Mouse (Mus musculus) layer of hippocampus, adult 9-10 months (tissue): ENCODE results near the gene Tmem235.
"Not testable (repeated sequence)": the region's sequence is repeated elsewhere in the genome, so short reads cannot be mapped to it uniquely, and the experiment has no call there.

Experiments
- DNase-seq: peaks from one replicate; pipeline ENCODE4 v3.0.0; 2022; ENCODE audit warnings: low spot score

The Tmem235 gene

GRCm38 (mm10) chr11:117832086-117832969, 28.2 kb upstream of the Tmem235 start:
- no peak for DNase-seq

DNA sequence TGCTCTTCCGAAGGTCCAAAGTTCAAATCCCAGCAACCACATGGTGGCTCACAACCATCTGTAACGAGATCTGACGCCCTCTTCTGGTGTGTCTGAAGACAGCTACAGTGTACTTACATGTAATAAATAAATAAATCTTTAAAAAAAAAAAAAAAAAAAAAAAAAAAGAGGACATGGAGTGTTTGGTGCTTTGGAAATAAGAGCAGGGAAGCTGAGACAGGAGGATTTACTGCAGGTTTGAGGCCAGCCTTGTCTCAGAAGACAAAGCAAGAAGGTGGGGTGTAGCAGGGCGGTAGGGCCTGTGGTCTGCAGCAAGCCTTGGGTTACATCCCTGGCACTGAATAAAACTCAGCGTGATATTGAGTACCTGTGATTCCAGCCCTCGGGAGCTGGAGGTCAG, 27.0 kb upstream of the Tmem235 start:
- DNase-seq = not testable (repeated sequence)

DNA sequence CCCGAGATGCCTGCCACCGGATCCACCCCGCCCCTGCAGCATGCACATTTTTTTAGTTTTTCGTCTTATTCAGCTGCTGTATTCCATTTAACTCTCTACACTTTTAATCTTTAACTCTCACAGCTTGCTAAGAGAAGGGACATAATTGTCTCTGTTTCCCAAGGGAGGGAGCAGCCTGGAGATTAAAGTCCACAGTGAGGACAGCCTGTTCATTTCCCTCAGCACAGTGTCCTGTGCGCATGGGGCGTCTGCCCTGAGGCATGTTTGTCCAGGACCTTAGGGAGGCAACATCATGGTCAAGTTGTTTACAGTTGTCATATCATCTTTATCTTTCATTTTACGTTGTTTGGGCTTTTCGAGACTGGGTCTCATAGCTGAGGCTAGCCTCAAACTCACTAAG, 26.5 kb upstream of the Tmem235 start:
- no peak for DNase-seq

DNA sequence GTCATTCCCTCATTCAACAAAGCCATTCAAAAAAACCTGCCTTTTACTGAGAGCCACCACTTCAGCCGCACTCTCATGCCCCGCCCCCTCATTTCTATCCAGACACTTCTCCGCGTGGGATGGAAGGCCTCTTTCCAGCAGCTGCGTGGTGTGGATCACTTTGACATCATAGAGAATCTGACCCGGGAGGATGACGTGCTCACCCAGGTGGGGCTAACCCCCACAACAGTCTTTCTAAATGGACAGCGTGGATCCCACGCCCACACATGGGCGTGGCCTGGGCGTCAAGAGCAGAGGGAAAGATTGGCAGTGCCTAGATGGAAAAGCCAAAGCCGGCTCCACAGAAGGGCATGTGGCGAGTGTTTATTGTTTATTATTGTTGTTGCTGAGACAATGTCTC, 24.2 kb upstream of the Tmem235 start:
- no peak for DNase-seq

DNA sequence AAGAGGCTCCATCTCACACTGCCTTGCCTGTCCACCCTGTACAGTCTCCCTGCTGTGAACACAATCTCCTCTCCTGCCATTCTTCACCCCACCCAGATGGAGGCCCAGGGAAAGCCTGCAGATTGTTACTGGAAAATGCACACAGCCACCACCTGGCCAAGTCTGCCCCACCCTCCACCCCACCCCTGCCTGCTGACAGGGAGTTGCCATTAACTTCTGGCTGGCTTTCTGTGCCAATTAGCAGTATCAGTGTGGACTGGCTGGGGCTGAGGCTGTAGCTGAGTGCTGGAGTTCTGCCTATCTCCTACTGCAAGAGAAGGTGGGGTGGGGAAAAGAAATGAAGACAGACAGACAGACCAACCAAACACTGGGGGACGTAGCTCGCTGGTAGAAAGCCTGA, 22.0 kb upstream of the Tmem235 start:
- no peak for DNase-seq

- no peak for DNase-seq
These were observed 21.5 kb upstream of the Tmem235 start for GRCm38 (mm10) chr11:117839021-117839420.

DNA sequence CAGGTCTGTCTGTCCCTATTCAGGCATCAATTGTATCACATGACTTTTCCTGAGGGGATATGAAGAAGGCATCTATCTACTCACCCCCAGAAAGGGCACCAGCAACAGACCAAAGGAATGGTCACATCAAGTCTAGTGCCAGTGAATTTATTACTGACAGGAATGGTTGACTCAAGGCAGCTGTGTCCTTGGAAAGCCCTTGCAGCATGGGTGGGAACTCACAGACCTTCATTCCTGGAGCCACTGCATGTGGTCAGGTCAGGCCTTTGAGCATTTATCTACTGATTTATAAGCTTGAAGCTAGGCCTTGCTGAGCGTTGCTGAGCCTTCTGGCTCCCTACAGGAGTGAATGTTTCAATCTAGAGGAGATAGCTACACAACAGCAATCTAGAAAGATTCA, 19.6 kb upstream of the Tmem235 start:
- no peak for DNase-seq

DNA sequence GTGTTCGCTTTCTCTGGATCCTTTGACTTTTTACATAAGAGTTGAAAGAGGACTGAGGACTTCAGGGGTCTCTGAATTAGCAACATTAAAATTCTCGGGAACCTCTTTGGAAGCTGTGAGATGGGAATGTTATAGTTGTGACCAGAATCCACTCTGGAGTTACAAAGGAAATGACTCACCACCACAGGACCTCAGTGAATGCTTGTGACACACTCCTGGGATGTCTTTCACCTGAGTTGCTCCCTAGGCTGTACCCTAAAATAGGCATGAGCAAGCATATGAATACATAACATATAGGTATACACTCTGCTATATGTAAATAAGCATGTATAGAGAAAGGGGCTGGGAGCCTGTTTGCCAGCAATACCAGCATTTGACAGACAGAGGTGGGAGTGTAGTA, 17.1 kb upstream of the Tmem235 start:
- DNase-seq = no peak

DNA sequence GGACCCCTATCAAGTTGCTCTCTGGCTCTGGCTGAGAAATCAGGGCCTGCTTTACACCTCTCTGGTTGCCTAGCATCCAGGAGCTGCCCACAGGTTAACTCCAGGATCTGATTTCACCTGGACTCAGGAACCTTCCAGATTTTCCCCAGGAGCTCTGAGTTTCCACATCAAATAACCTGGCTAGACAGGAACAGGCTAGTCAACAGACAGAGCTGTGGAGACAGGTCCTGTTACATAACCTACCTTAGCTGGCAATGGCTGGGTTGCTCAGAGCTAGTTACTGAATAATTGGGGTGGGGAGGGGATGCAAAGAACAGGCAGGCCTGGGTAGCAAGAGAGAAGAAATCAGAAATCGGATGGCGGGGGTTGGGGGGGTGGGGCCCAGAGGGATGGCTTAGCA, 15.6 kb upstream of the Tmem235 start:
- DNase-seq = no peak

DNA sequence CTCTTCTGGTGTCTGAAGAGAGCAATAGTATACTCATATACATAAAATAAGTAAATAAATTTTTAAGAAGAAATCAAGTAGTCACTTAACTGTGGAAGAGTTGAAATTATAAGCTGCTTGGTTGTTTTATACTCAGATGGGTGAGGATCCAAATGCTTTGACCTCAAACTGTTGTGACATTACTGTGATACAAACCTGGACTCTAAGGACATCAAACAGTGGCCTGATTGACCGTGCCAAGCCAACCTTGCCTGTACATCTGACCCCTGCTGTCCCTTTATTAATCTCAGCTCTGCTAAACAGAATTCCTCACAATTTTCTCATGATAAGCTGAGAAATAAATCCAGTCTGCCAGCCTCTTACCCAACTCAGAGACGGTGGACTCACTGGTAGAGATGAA, 14.9 kb upstream of the Tmem235 start:
- no peak for DNase-seq

GRCm38 (mm10) chr11:117846640-117847039, 13.9 kb upstream of the Tmem235 start:
- DNase-seq = no peak

GRCm38 (mm10) chr11:117847593-117848215, 12.8 kb upstream of the Tmem235 start:
- no peak for DNase-seq

- no peak for DNase-seq
These were observed 12.1 kb upstream of the Tmem235 start for GRCm38 (mm10) chr11:117848271-117848984.

GRCm38 (mm10) chr11:117848985-117849671, 11.4 kb upstream of the Tmem235 start, which contains the start of gene Birc5:
Gene Birc5 (plus strand): TSS chr11:117849251.
- peak; percentile 87 for DNase-seq

DNA sequence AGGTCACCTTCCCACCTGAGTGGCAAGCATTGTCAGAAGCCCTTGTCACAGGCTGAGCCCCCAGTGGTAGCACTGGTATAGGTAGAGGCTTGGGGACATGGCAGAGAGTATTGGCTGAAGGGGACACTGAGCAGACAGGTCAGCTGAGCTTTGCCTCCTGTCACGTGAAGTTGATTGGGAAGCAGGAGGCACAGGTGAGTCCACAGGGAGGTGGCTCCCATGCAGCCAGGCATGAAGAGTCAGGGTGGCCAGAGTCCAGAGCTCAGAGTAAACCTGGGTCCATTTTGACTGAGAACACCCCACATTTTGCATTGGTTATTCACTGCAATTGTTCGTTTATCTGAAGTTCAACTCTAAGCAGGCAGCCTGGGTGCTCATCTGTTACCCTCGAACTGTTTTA, 7.7 kb upstream of the Tmem235 start:
- DNase-seq = no peak

GRCm38 (mm10) chr11:117854241-117854640, 6.3 kb upstream of the Tmem235 start:
- no peak for DNase-seq

GRCm38 (mm10) chr11:117855360-117855759, 5.2 kb upstream of the Tmem235 start:
- DNase-seq = no peak

DNA sequence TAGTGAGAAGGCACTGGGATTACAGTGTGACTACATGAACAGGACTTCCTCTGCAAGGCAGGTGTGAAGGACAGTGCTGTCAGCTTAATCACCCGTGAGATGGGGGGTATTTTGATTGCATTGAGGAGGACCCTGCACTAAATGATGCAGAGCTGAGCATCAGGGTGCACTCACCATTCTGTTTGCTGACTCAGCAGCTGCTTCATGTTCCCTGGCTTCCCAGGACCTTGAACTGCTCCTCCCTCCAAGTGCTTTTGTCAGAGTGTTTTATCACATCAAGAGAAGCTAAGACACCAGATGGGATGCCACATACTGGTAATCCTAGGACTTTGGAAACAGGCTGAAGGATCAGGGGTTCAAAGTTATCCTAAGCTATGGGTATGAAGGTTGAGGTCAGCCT, 4.6 kb upstream of the Tmem235 start:
- DNase-seq = no peak

DNA sequence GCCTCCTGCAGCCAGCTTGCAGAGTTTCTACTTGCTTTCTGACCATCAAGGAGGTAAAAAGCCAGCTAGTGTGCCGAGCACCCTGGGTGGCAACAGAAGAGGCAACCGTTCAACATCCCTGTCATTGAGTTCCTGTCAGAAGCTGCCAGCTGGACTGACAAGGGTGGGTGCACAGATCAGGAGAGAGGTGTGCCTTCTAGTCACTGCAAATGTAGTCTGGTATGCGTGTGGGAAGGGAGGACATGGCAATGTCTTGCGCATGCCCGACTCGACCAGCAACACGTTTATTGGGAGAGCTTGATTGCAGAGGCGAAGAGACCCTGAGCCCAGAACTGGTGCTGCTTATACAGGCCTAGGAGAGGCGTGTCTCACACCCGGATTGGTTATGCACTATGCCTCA, 3.1 kb upstream of the Tmem235 start:
- DNase-seq = no peak

GRCm38 (mm10) chr11:117858392-117858791, 2.2 kb upstream of the Tmem235 start:
- no peak for DNase-seq

DNA sequence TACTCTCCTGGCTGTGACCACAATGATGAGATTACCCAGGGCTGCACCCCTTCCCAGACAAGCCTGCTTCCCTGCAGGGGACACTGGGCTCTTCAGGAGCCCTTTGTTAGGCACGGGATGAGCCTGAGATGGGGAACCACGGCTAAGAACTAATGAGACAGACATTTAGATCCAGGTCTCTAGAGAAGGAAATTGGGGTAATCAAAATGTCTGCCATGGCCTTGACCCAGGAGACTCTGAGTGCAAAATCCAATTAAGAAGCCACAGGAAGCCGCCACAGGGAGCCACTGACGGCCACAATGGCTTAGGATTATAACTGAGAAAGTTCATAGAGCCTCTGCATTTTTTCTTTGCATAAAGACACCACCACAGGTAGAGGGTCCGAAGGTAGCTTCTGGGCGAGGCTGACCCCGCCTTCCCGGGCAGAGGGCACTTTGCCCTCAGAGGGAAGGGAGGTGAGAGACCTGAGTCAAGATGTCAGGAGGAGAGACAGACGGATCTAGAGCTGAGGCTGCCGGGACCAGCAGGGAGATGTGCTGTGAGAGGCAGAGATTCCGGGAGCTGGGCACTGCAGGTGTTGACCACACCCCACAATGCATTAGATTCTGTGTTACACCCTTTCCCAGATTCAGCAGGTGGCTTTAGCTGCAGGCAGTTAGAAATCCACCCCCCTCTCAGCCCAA, 2.8 kb downstream of the Tmem235 start:
- no peak for DNase-seq

DNA sequence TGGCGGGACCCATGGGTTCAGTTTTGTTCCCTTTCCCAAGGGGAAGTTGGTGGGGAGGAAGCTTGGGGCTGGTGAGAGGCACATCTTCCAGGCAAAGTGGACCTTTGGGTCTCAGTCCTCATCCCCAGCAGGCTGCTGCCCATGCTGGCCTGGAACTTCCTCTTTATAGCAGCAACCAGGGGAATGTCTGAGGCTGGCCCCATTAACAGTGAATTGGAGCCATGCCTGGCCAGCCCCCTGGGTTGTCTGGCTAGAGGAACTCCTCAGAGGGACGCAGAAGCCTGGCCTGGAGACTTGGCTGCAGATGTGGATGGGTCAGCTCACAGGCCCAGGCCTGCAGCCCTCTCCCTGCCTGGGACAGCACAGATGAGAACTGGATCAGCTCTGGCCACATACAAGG, 4.3 kb downstream of the Tmem235 start:
- no peak for DNase-seq
